Mouse (Mus musculus): ENCODE measurements around the gene Sema6d.

- TF ChIP-seq POLR2A (IDR thresholded peaks at IDR 0.05; ENCODE audit: borderline replicate concordance, insufficient read depth, low read length) (no peak), CTCF (IDR thresholded peaks at IDR 0.05; ENCODE audit: borderline replicate concordance, insufficient read depth, low read depth, low read length) (no peak)
Observed at GRCm38 (mm10) chr2:124264309-124264708, 174.5 kb downstream of the Sema6d start.
